Mouse (Mus musculus) heart, adult 2 months (tissue): ENCODE data around the gene Bik.

Source experiments
- CTCF ChIP-seq: fragments of 200-600 bp; IDR thresholded peaks from 2 replicates; pipeline ENCODE4 v1.8.1; 2022; ENCODE audit warnings: antibody characterized with exemption, mild to moderate bottlenecking, moderate library complexity
- EP300 ChIP-seq: fragments of 200-500 bp; IDR thresholded peaks from 2 replicates; pipeline ENCODE4 v1.6.1; 2011; ENCODE audit warnings: low read depth, low read length, control low read depth; ENCODE audit not compliant: insufficient read depth
- POLR2A ChIP-seq: fragments of 200-500 bp; IDR thresholded peaks from 2 replicates; pipeline ENCODE4 v1.6.1; 2011; ENCODE audit warnings: mild to moderate bottlenecking, low read depth, low read length, control low read depth; ENCODE audit not compliant: insufficient read depth

GRCm38 (mm10) chr15:83591758-83592157 lies 65.1 kb downstream of the Bik start:
- TF ChIP-seq EP300 (no peak), POLR2A (no peak), CTCF (no peak)
